ENCODE assay signal across 17 mouse cellular contexts in the genomic region with DNA sequence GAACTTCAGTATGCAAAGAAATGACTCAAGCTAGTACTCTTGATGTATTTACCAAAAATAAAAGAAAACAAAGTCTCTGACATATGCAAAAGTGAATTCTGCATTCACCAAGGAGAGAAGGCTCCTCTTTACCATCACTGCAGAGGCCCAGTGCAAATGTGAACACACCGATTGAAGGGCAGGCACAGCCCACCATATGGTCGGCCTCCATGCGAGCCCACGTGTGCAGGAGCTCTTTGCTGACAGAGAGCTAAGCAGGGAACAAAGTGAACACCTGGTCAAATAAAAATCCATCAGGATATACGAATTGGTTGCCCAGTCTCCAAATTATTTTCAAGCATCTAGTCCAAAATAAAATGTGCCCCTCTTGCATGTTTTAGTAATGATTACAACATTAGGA. TPM values are rescaled to one million over a fixed set of nuclear protein-coding genes. Genes with fewer than 3 reads are reported as not detected.
A peak's percentile ranks its signal among the peaks of the same experiment; 100 is the strongest.
DNase-seq lines count a peak whose midpoint lies in the region; ATAC-seq lines count a peak whose summit lies in the region.
"Had no signal": no experiment of that assay in that cellular context is flagged by ENCODE, and none has a peak within 500 bp of the region (broad histone marks: within the 10 kb centered on the region; RNA-seq: fewer than 3 reads in every experiment).

No protein-coding gene starts in this region.

- 0 out of 2 replicates have a peak, but pooled peaks have one; percentile 16 for ATAC-seq in frontal cortex, adult (ENCODE audit: low TSS enrichment)
- no peak for ATAC-seq in hindbrain, embryonic 16.5 days
- ATAC-seq: forebrain, embryonic 13.5 days; hindbrain, postnatal 0 days had no signal

- H3K4me1 ChIP-seq in hindbrain, embryonic 16.5 days (ENCODE audit: control insufficient read depth, insufficient read depth, low read depth, low read length), result no peaks in the 10 kb centered on the region
- H3K4me1 ChIP-seq: embryonic facial prominence, embryonic 13.5 days; forebrain, embryonic 13.5 days; heart, embryonic 10.5 days; hindbrain, embryonic 12.5 days had no signal

- H3K4me3 ChIP-seq in hindbrain, embryonic 16.5 days (ENCODE audit: low read length), result no peak overlapping the region
- H3K4me3 ChIP-seq: embryonic facial prominence, embryonic 13.5 days; forebrain, embryonic 13.5 days; heart, embryonic 10.5 days; hindbrain, embryonic 12.5 days had no signal

- intact Hi-C loops in left cerebral cortex, postnatal 36 days (cut with DNase I), result loop anchor here (2.0 kb wide), 1 partner anchor 46 kb away; no protein-coding TSS in a partner anchor

- H3K9ac ChIP-seq in hindbrain, embryonic 16.5 days (ENCODE audit: low read depth, low read length), result no peak overlapping the region
- H3K9ac ChIP-seq: embryonic facial prominence, embryonic 13.5 days; forebrain, embryonic 13.5 days; hindbrain, embryonic 12.5 days had no signal

- H3K36me3 ChIP-seq in hindbrain, embryonic 16.5 days (ENCODE audit: control insufficient read depth, insufficient read depth, low read length), result no peaks in the 10 kb centered on the region
- H3K36me3 ChIP-seq: embryonic facial prominence, embryonic 13.5 days; heart, embryonic 10.5 days; hindbrain, embryonic 12.5 days had no signal

- 74% methylated on average over 5 of the region's 5 CpGs for WGBS in hindbrain, embryonic 16.5 days

- no peaks in the 10 kb centered on the region for H3K9me3 ChIP-seq in hindbrain, embryonic 16.5 days (ENCODE audit: control insufficient read depth, low read length)
- H3K9me3 ChIP-seq: embryonic facial prominence, embryonic 13.5 days; forebrain, embryonic 13.5 days; heart, embryonic 10.5 days; hindbrain, embryonic 12.5 days had no signal

- no peak for DNase-seq in frontal cortex, postnatal 14 days (ENCODE audit: low spot score in 2 of 2)
- DNase-seq in cerebellum, adult 11-12 months, result peak; percentile 27
- DNase-seq in cerebellum, adult 9-11 months, result peak; percentile 23
- DNase-seq in left cerebral cortex, postnatal 36 days (ENCODE audit: low spot score in 2 of 2), result no peak
- DNase-seq: adrenal gland, postnatal 25 days; gastrocnemius, postnatal 10 days; heart, adult 18-20 months; heart, postnatal 10 days; heart, postnatal 4 days; kidney, adult 11 months had no signal

- no peaks in the 10 kb centered on the region for H3K27me3 ChIP-seq in hindbrain, embryonic 16.5 days (replicated peaks; ENCODE audit: control insufficient read depth, insufficient read depth, low read length)
- H3K27me3 ChIP-seq: embryonic facial prominence, embryonic 13.5 days; forebrain, embryonic 13.5 days; hindbrain, embryonic 12.5 days had no signal

- no peak overlapping the region for H3K27ac ChIP-seq in hindbrain, embryonic 16.5 days (ENCODE audit: low read depth, low read length)
- H3K27ac ChIP-seq: embryonic facial prominence, embryonic 13.5 days; forebrain, embryonic 13.5 days; heart, embryonic 10.5 days; hindbrain, embryonic 12.5 days; hindbrain, postnatal 0 days had no signal

- H3K4me2 ChIP-seq in hindbrain, embryonic 16.5 days (ENCODE audit: low read length), result no peak overlapping the region
- H3K4me2 ChIP-seq: embryonic facial prominence, embryonic 13.5 days; forebrain, embryonic 13.5 days; hindbrain, embryonic 12.5 days had no signal

RNA-seq across cellular contexts. Expression of gene Ppargc1a, which starts 56.9 kb away (rescaled TPM):
- polyA plus RNA-seq in hindbrain, embryonic 16.5 days (2015; fragmentation: Nextera tagmentation; extraction: Ambion mirVana), result 13.3 and 21.6 TPM in 2 replicates
- 10 to 100 TPM; 54.8 to 55.6 TPM for total RNA-seq in left cerebral cortex, postnatal 36 days (2021)

Comparison
In these comparisons a context has a peak if more than half of its experiments do, and no peak if none do; other contexts are left out.
1. DNase-seq: peak in cerebellum, adult 11-12 months (single experiment) and cerebellum, adult 9-11 months (single experiment); none in frontal cortex, postnatal 14 days (0 of 2) and left cerebral cortex, postnatal 36 days (0 of 2).